Mouse (Mus musculus): ENCODE results near the gene Homer2. TPM values are rescaled to one million over a fixed set of nuclear protein-coding genes. Genes with fewer than 3 reads are reported as not detected.

Homer2 gene
- polyA plus RNA-seq, 1 experiment from 2014 or later: 12.6 TPM

GRCm38 (mm10) chr7:81571108-81571940, 136.0 kb downstream of the Homer2 start, which contains the start of gene Whamm:
Whamm (plus strand) TSS chr7:81571266.
- Histone ChIP-seq H3K27ac (peak within 1 kb of the TSS; percentile 91), H3K9me3 (no peaks in the 10 kb centered on the region), H3K27me3 (ENCODE audit: poor library complexity, severe bottlenecking) (peaks cover 5% of the 10 kb centered on the region; the same call in 1 of the 2 replicates), H3K4me3 (peak within 1 kb of the TSS; percentile 87), H3K4me1 (peaks cover 13% of the 10 kb centered on the region), H3K36me3 (replicated peaks) (peaks cover 8% of the 10 kb centered on the region; the same call in 1 of the 2 replicates)
- peak; percentile 92 for DNase-seq (ENCODE audit: extremely low spot score, low spot score)
- WGBS: under 1% methylated on average over 96 of the region's 96 CpGs

GRCm38 (mm10) chr7:81570752-81571107, 136.6 kb downstream of the Homer2 start:
- Histone ChIP-seq H3K4me1 (peaks cover 13% of the 10 kb centered on the region), H3K27me3 (ENCODE audit: poor library complexity, severe bottlenecking) (peaks cover 5% of the 10 kb centered on the region; the same call in 1 of the 2 replicates), H3K36me3 (replicated peaks) (peaks cover 7% of the 10 kb centered on the region; the same call in 1 of the 2 replicates), H3K9me3 (no peaks in the 10 kb centered on the region), H3K4me3 (peak overlapping the region; percentile 87), H3K27ac (peak overlapping the region; percentile 53; the same call in 1 of the 2 replicates)
- DNase-seq (ENCODE audit: extremely low spot score, low spot score): no peak
- 7% methylated on average over 5 of the region's 5 CpGs for WGBS

GRCm38 (mm10) chr7:81570271-81570670, 137.1 kb downstream of the Homer2 start:
- H3K9me3 ChIP-seq: no peaks in the 10 kb centered on the region
- no peak overlapping the region for H3K27ac ChIP-seq
- H3K27me3 ChIP-seq (ENCODE audit: poor library complexity, severe bottlenecking): peaks cover 5% of the 10 kb centered on the region; the same call in 1 of the 2 replicates
- DNase-seq (ENCODE audit: extremely low spot score, low spot score): no peak
- H3K36me3 ChIP-seq (replicated peaks): peaks cover 5% of the 10 kb centered on the region; the same call in 1 of the 2 replicates
- 91% methylated on average over 3 of the region's 3 CpGs for whole genome bisulfite sequencing
- H3K4me1 ChIP-seq: peaks cover 13% of the 10 kb centered on the region
- no peak overlapping the region for H3K4me3 ChIP-seq

- Histone ChIP-seq H3K4me1 (peaks cover 13% of the 10 kb centered on the region), H3K36me3 (replicated peaks) (peaks cover under 1% of the 10 kb centered on the region; the same call in 1 of the 2 replicates), H3K27me3 (ENCODE audit: poor library complexity, severe bottlenecking) (peaks cover 5% of the 10 kb centered on the region; the same call in 1 of the 2 replicates), H3K27ac (no peak overlapping the region), H3K4me3 (no peak overlapping the region), H3K9me3 (no peaks in the 10 kb centered on the region)
- 96% methylated on average over 1 of the region's 1 CpGs for WGBS
- DNase-seq (ENCODE audit: extremely low spot score, low spot score): no peak
Measured at GRCm38 (mm10) chr7:81569851-81570250, 137.5 kb downstream of the Homer2 start.

GRCm38 (mm10) chr7:81567396-81567795, 139.9 kb downstream of the Homer2 start:
- 91% methylated on average over 5 of the region's 5 CpGs for WGBS
- DNase-seq (ENCODE audit: extremely low spot score, low spot score): no peak

GRCm38 (mm10) chr7:81566892-81567291, 140.4 kb downstream of the Homer2 start, which contains the start of gene Fsd2:
Fsd2 (minus strand) TSS chr7:81566944.
- Histone ChIP-seq H3K9me3 (no peaks in the 10 kb centered on the region), H3K36me3 (replicated peaks) (no peaks in the 10 kb centered on the region), H3K4me1 (peaks cover 3% of the 10 kb centered on the region; the same call in 1 of the 2 replicates), H3K4me3 (no peak within 1 kb of the TSS), H3K27ac (no peak within 1 kb of the TSS), H3K27me3 (ENCODE audit: poor library complexity, severe bottlenecking) (no peaks in the 10 kb centered on the region)
- DNase-seq (ENCODE audit: extremely low spot score, low spot score): no peak
- WGBS: 84% methylated on average over 9 of the region's 9 CpGs

More at GRCm38 (mm10) chr7:81567396-81567795, 139.9 kb downstream of the Homer2 start:
- Histone ChIP-seq H3K4me1 (peaks cover 8% of the 10 kb centered on the region), H3K27me3 (ENCODE audit: poor library complexity, severe bottlenecking) (no peaks in the 10 kb centered on the region), H3K9me3 (no peaks in the 10 kb centered on the region), H3K27ac (no peak overlapping the region), H3K36me3 (replicated peaks) (no peaks in the 10 kb centered on the region), H3K4me3 (no peak overlapping the region)

- Histone ChIP-seq H3K27ac (no peak overlapping the region), H3K4me1 (no peaks in the 10 kb centered on the region; the same call in 1 of the 2 replicates), H3K36me3 (replicated peaks) (no peaks in the 10 kb centered on the region), H3K9me3 (no peaks in the 10 kb centered on the region), H3K4me3 (no peak overlapping the region), H3K27me3 (ENCODE audit: poor library complexity, severe bottlenecking) (no peaks in the 10 kb centered on the region)
- no peak for DNase-seq (ENCODE audit: extremely low spot score, low spot score)
- 86% methylated on average over 4 of the region's 4 CpGs for WGBS
Measured at GRCm38 (mm10) chr7:81566332-81566731, 141.0 kb downstream of the Homer2 start.

- no peaks in the 10 kb centered on the region for H3K36me3 ChIP-seq (replicated peaks)
- no peaks in the 10 kb centered on the region for H3K9me3 ChIP-seq
- 74% methylated on average over 7 of the region's 7 CpGs for WGBS
- H3K4me3 ChIP-seq: no peak overlapping the region
- DNase-seq (ENCODE audit: extremely low spot score, low spot score): no peak
- no peaks in the 10 kb centered on the region for H3K4me1 ChIP-seq
- H3K27ac ChIP-seq: no peak overlapping the region
- no peaks in the 10 kb centered on the region for H3K27me3 ChIP-seq (ENCODE audit: poor library complexity, severe bottlenecking)
Measured at GRCm38 (mm10) chr7:81565381-81566055, 141.8 kb downstream of the Homer2 start.

- Histone ChIP-seq H3K27ac (no peak overlapping the region), H3K9me3 (no peaks in the 10 kb centered on the region), H3K27me3 (ENCODE audit: poor library complexity, severe bottlenecking) (no peaks in the 10 kb centered on the region), H3K4me3 (no peak overlapping the region), H3K4me1 (no peaks in the 10 kb centered on the region), H3K36me3 (replicated peaks) (no peaks in the 10 kb centered on the region)
- WGBS: 84% methylated on average over 7 of the region's 7 CpGs
- no peak for DNase-seq (ENCODE audit: extremely low spot score, low spot score)
Measured at GRCm38 (mm10) chr7:81564766-81565165, 142.6 kb downstream of the Homer2 start.

- WGBS: 91% methylated on average over 4 of the region's 4 CpGs
- H3K36me3 ChIP-seq (replicated peaks): no peaks in the 10 kb centered on the region
- DNase-seq (ENCODE audit: extremely low spot score, low spot score): no peak
Measured at GRCm38 (mm10) chr7:81563506-81564015, 143.8 kb downstream of the Homer2 start.

GRCm38 (mm10) chr7:81561211-81561610, 146.1 kb downstream of the Homer2 start:
- Histone ChIP-seq H3K4me3 (no peak overlapping the region), H3K27me3 (ENCODE audit: poor library complexity, severe bottlenecking) (no peaks in the 10 kb centered on the region), H3K27ac (no peak overlapping the region), H3K9me3 (no peaks in the 10 kb centered on the region), H3K4me1 (no peaks in the 10 kb centered on the region), H3K36me3 (replicated peaks) (no peaks in the 10 kb centered on the region)
- WGBS: 85% methylated on average over 5 of the region's 5 CpGs
- DNase-seq (ENCODE audit: extremely low spot score, low spot score): no peak

More at GRCm38 (mm10) chr7:81563506-81564015, 143.8 kb downstream of the Homer2 start:
- H3K4me3 ChIP-seq: no peak overlapping the region
- no peak overlapping the region for H3K27ac ChIP-seq
- no peaks in the 10 kb centered on the region for H3K4me1 ChIP-seq
- H3K27me3 ChIP-seq (ENCODE audit: poor library complexity, severe bottlenecking): no peaks in the 10 kb centered on the region
- no peaks in the 10 kb centered on the region for H3K9me3 ChIP-seq

- 81% methylated on average over 8 of the region's 8 CpGs for WGBS
- Histone ChIP-seq H3K9me3 (no peaks in the 10 kb centered on the region), H3K27me3 (ENCODE audit: poor library complexity, severe bottlenecking) (no peaks in the 10 kb centered on the region), H3K4me1 (no peaks in the 10 kb centered on the region), H3K36me3 (replicated peaks) (no peaks in the 10 kb centered on the region), H3K4me3 (no peak overlapping the region), H3K27ac (no peak overlapping the region)
- no peak for DNase-seq (ENCODE audit: extremely low spot score, low spot score)
Measured at GRCm38 (mm10) chr7:81560101-81561049, 147.0 kb downstream of the Homer2 start.

All from forebrain, embryonic 10.5 days (tissue).